Mouse (Mus musculus): ENCODE data around the gene Erich6. TPM values are rescaled to one million over a fixed set of nuclear protein-coding genes. Genes with fewer than 3 reads are reported as not detected.
A peak's percentile ranks its signal among the peaks of the same experiment; 100 is the strongest.

Erich6 gene
- polyA plus RNA-seq, 1 experiment from 2014 or later, result not detected

DNA sequence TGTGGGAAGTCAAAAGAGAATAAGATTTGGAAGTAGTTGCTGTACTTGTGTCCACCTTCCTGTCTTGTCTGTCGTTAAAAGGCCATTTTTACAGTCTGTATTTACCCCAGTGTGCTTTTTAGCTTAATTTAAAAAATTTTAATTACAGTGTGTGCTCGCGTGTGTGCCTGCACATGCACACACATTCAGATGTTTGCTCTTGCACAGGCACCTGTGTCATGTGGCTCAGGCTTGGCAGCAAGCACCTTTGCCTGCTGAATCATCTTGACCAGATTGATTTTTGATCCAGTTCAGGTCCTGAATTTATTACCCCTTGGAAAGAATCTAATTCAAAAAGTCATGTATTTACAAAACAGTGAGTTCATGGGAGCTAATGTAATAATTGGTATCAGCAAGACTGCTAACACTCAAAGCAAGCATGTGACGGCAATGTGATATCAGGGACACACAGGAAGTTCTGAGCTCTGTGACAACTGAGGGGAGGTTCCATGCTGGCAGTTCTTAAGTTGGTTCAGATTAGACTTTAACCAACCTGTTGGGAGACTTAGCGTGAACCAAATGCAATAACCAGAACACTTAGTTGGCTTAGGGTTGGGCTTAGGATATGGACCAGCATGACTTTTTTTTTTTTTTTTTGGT, 54.1 kb downstream of the Erich6 start:
- H3K4me2 ChIP-seq (replicated peaks; ENCODE audit: low read depth, low read length), result no peak overlapping the region
- no peaks in the 10 kb centered on the region for H3K36me3 ChIP-seq (ENCODE audit: insufficient read depth, low read length)
- no peak for ATAC-seq
- TF ChIP-seq EP300 (IDR thresholded peaks at IDR 0.05), result no peak
- no peak for TF ChIP-seq CTCF (IDR thresholded peaks at IDR 0.05)
- H3K4me3 ChIP-seq (ENCODE audit: low read depth, low read length), result no peak overlapping the region
- H3K4me1 ChIP-seq (ENCODE audit: insufficient read depth, low read depth, low read length), result 0 out of 2 replicates have a peak, but pooled peaks cover 1% of the 10 kb centered on the region
- 77% methylated on average over 5 of the region's 5 CpGs for WGBS
- H3K9ac ChIP-seq (replicated peaks; ENCODE audit: low read depth), result no peak overlapping the region
- H3K27me3 ChIP-seq (replicated peaks; ENCODE audit: insufficient read depth, low read length), result no peaks in the 10 kb centered on the region
- DNase-seq (ENCODE audit: low spot score), result no peak
- H3K27ac ChIP-seq (ENCODE audit: low read length), result no peak overlapping the region
- H3K9me3 ChIP-seq (ENCODE audit: low read length), result no peaks in the 10 kb centered on the region

DNA sequence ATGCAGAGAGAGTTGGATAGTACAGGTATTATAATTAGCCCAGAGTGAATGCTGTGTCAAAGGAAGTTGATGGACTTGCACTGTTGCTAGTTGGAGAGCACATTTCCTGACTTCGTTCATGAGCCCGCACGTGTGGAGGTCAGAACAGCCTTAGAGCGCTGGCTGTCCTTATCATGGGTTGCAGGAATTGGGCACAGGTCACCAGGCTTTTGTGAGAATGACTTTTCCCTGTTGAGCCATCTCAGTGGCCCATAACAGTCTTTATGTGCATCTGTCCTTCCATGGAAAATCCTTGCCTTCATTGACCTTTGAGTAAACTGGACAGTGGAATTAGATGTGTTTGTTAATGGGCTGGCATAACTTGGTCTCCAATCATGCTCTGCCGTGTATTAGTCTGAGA, 54.7 kb downstream of the Erich6 start:
- Histone ChIP-seq H3K27me3 (replicated peaks; ENCODE audit: insufficient read depth, low read length) (no peaks in the 10 kb centered on the region), H3K4me3 (ENCODE audit: low read depth, low read length) (no peak overlapping the region), H3K4me1 (ENCODE audit: insufficient read depth, low read depth, low read length) (0 out of 2 replicates have a peak, but pooled peaks cover 2% of the 10 kb centered on the region), H3K4me2 (replicated peaks; ENCODE audit: low read depth, low read length) (no peak overlapping the region), H3K9me3 (ENCODE audit: low read length) (no peaks in the 10 kb centered on the region), H3K9ac (replicated peaks; ENCODE audit: low read depth) (no peak overlapping the region), H3K36me3 (ENCODE audit: insufficient read depth, low read length) (no peaks in the 10 kb centered on the region), H3K27ac (ENCODE audit: low read length) (no peak overlapping the region)
- ATAC-seq (no peak), DNase-seq (ENCODE audit: low spot score) (no peak)
- WGBS, result 56% methylated on average over 5 of the region's 5 CpGs
- TF ChIP-seq CTCF (IDR thresholded peaks at IDR 0.05) (no peak), EP300 (IDR thresholded peaks at IDR 0.05) (no peak)

DNA sequence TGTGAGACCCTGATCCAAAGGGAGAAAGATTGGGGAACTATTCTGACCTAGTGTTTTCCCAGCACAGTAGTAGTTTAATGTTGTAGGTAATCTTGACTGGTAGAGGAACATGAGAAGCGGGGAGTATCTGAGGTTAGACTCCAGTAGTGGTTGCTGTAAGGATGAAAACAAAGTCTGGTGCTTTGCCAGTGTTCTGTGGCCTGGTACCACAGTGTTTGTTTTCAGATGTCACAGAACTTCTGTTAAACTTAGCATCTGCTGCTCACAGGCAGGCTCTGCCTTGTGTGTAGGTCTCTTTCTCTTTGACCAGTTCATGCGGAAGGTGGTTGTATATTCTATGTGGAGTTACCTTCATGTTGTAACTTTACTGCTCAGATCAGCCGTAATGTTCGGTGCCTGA, 55.5 kb downstream of the Erich6 start:
- Histone ChIP-seq H3K4me1 (ENCODE audit: insufficient read depth, low read depth, low read length) (0 out of 2 replicates have a peak, but pooled peaks cover 2% of the 10 kb centered on the region), H3K36me3 (ENCODE audit: insufficient read depth, low read length) (no peaks in the 10 kb centered on the region), H3K4me2 (replicated peaks; ENCODE audit: low read depth, low read length) (no peak overlapping the region), H3K9me3 (ENCODE audit: low read length) (no peaks in the 10 kb centered on the region), H3K4me3 (ENCODE audit: low read depth, low read length) (no peak overlapping the region), H3K9ac (replicated peaks; ENCODE audit: low read depth) (no peak overlapping the region), H3K27me3 (replicated peaks; ENCODE audit: insufficient read depth, low read length) (no peaks in the 10 kb centered on the region), H3K27ac (ENCODE audit: low read length) (no peak overlapping the region)
- no peak for ATAC-seq
- TF ChIP-seq EP300 (IDR thresholded peaks at IDR 0.05) (no peak), CTCF (IDR thresholded peaks at IDR 0.05) (no peak)
- 80% methylated on average over 4 of the region's 4 CpGs for WGBS
- DNase-seq (ENCODE audit: low spot score), result no peak

DNA sequence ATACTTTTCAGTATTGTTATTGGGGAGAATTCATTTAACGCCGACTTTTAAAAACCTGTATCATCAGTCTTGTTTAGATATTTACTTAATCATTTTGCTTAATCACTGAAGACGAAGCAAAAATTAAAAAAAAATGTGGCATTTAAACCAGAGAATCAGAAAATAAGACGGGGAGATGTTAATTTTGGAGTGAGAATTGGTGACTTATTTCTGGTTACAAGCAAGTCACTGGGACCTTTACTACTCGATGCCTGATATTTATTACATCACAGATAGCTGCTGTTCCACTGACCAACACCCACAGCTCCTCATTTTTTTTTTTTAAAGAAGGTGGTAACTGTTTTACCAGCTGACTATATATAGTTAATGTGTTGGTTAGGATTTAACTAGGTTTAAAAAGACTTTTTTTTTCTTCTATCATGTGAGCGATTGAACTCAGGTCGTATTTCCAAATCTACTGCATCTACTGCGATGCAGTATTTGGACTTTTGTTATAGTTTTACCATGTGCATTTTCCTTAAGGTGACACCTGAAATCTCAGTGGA, 59.4 kb downstream of the Erich6 start:
- TF ChIP-seq EP300 (IDR thresholded peaks at IDR 0.05) (no peak), CTCF (IDR thresholded peaks at IDR 0.05) (no peak)
- DNase-seq (ENCODE audit: low spot score), result peak; percentile 28
- peak overlapping the region; percentile 99; the same call in 1 of the 2 replicates for H3K27ac ChIP-seq (ENCODE audit: low read length)

DNA sequence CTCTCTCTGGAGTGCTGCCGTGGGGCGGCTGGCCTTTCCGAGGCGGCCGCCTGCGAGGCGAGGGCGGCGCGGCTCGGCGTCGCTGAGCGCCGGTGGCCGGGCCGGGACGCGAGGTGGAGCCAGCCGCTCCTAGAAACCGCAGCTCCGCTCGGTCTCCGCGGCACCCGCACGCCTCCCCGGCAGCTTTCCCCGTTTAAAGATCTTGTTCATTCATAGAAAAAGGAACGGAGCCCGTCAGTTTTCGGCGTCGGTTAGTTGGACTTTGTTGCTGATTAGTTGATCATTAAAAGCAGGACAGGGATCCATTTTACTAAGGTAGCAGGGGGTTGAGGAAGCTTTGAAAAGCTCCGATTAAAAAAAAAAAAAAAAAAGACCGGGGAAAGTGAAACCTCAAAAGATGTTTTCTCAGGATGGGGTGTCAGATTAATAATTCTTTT, 59.9 kb downstream of the Erich6 start:
- Histone ChIP-seq H3K4me3 (ENCODE audit: low read depth, low read length) (peak overlapping the region; percentile 95), H3K9ac (replicated peaks; ENCODE audit: low read depth) (peak overlapping the region; percentile 98), H3K4me1 (ENCODE audit: insufficient read depth, low read depth, low read length) (0 out of 2 replicates have a peak, but pooled peaks cover 2% of the 10 kb centered on the region), H3K9me3 (ENCODE audit: low read length) (no peaks in the 10 kb centered on the region), H3K36me3 (ENCODE audit: insufficient read depth, low read length) (no peaks in the 10 kb centered on the region), H3K4me2 (replicated peaks; ENCODE audit: low read depth, low read length) (peak overlapping the region; percentile 53), H3K27me3 (replicated peaks; ENCODE audit: insufficient read depth, low read length) (no peaks in the 10 kb centered on the region), H3K27ac (ENCODE audit: low read length) (peak overlapping the region; percentile 99)
- peak; percentile 63 for DNase-seq (ENCODE audit: low spot score)
- TF ChIP-seq EP300 (IDR thresholded peaks at IDR 0.05) (no peak), CTCF (IDR thresholded peaks at IDR 0.05) (0 out of 2 replicates have a peak, but pooled peaks have one; percentile 0)
- WGBS, result under 1% methylated on average over 27 of the region's 36 CpGs
- ATAC-seq, result peak; percentile 85

More for the DNA sequence above, 59.4 kb downstream of the Erich6 start:
- peak overlapping the region; percentile 98 for H3K9ac ChIP-seq (replicated peaks; ENCODE audit: low read depth)
- ATAC-seq, result no peak
- H3K9me3 ChIP-seq (ENCODE audit: low read length), result no peaks in the 10 kb centered on the region
- 15% methylated on average over 8 of the region's 8 CpGs for WGBS
- H3K4me1 ChIP-seq (ENCODE audit: insufficient read depth, low read depth, low read length), result 0 out of 2 replicates have a peak, but pooled peaks cover 2% of the 10 kb centered on the region
- no peaks in the 10 kb centered on the region for H3K36me3 ChIP-seq (ENCODE audit: insufficient read depth, low read length)
- H3K4me2 ChIP-seq (replicated peaks; ENCODE audit: low read depth, low read length), result peak overlapping the region; percentile 53
- no peaks in the 10 kb centered on the region for H3K27me3 ChIP-seq (replicated peaks; ENCODE audit: insufficient read depth, low read length)
- peak overlapping the region; percentile 95 for H3K4me3 ChIP-seq (ENCODE audit: low read depth, low read length)

DNA sequence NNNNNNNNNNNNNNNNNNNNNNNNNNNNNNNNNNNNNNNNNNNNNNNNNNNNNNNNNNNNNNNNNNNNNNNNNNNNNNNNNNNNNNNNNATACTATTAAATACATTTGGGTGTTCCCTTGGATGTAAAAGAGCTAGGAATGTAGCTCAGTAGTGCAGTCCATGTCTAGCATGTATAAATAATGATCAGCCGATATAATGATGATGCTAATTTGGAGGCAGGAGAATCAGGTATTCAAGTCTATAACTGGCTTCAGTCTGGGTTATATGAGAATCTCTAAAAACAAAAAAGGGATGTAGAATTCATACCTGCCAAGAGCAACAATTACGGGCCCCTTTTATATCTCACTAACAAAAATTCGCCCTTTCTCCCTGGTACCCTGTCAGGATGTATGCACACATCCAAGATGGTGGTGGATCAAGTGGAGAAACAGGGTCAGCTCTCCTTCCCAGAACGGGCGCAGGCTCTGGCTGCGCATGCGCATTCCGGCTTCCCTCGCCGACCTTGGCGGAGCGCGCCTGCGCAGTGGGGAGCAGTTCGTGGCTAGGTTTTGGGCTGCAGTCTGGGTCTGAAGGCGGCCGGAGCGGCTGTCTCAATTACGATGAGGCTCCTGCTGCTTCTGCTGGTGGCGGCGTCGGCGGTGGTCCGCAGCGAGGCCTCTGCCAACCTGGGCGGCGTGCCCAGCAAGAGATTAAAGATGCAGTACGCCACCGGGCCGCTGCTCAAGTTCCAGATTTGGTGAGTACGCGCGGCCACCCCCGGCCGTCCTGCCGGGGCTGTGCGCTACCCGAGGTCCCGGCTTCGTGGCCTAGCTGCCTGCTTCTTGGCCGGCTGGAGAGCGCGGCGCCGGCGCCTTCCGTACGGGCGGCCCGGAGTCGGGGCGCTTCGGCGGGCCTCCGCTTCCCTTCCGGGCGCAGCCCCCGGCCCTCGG, 60.6 kb downstream of the Erich6 start, which contains the start of gene Selenot:
Gene Selenot (plus strand): TSS at position 500 of the 930 bp plus-strand sequence.
- Histone ChIP-seq H3K9me3 (ENCODE audit: low read length) (no peaks in the 10 kb centered on the region), H3K36me3 (ENCODE audit: insufficient read depth, low read length) (no peaks in the 10 kb centered on the region), H3K4me3 (ENCODE audit: low read depth, low read length) (peak within 1 kb of the TSS; percentile 95), H3K27ac (ENCODE audit: low read length) (peak within 1 kb of the TSS; percentile 99), H3K27me3 (replicated peaks; ENCODE audit: insufficient read depth, low read length) (no peaks in the 10 kb centered on the region), H3K9ac (replicated peaks; ENCODE audit: low read depth) (peak within 1 kb of the TSS; percentile 98), H3K4me2 (replicated peaks; ENCODE audit: low read depth, low read length) (peak within 1 kb of the TSS; percentile 53), H3K4me1 (ENCODE audit: insufficient read depth, low read depth, low read length) (0 out of 2 replicates have a peak, but pooled peaks cover 2% of the 10 kb centered on the region)
- no peak for TF ChIP-seq CTCF (IDR thresholded peaks at IDR 0.05)
- TF ChIP-seq EP300 (IDR thresholded peaks at IDR 0.05), result no peak
- WGBS, result 2% methylated on average over 42 of the region's 59 CpGs
- DNase-seq (ENCODE audit: low spot score) (peak; percentile 97), ATAC-seq (peak; percentile 96)

All from lung, postnatal 0 days (tissue).